In the genomic region with DNA sequence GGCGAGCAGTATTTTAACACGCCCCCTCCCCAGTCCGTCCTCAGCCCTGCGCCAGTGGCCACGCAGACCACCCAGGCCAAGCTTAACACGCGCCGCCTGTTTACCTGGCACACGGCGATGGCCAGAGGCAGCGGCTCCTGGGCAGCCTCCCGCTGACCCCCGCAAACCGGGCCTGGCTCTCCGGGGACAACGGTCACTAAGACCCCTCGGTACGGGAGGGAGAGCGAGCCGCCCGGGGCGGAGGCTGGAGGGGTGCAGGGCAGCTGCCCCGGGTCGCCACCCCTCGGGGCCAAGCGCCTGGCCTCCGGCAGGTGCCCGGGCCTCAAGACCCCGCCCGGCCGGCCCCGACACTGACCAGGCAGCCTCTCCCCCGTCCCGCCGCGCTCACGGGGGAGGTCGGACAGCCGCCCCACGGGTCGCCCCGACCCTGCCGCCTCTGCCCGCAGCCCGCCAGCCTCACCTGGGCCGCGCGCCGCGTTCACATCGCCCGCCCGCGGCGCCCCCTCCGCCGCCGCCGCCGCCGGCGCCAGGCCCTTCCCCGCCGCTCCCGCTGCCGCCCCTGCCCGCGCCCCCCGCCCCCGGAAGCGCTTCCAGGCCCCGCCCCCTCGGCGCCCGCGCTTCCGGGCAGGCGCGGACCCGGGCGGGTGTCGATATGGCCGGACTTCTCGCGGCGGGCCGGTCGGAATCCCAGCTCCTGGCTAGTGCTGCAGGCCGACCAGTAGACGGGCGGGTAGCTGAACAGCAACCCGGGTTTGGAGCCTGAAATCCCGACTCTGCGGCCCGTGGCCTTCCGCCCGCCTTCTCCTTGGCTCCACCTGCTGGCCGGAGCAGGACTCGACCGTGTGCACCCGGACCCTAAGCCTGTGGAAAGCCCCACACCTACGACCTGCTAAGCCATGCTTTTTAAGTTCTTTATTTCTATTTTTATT, we compare ENCODE assay signal across 8 mouse cellular contexts. TPM values are rescaled to one million over a fixed set of nuclear protein-coding genes. Genes with fewer than 3 reads are reported as not detected.
DNase-seq lines count a peak whose midpoint lies in the region; ATAC-seq lines count a peak whose summit lies in the region.

A gene (minus strand): TSS at position 554 of the 929 bp plus-strand sequence.

- peaks cover 19% of the 10 kb centered on the region for H3K4me1 ChIP-seq in intestine, embryonic 16.5 days (ENCODE audit: control insufficient read depth, insufficient read depth, low read length)
- peaks cover 26% of the 10 kb centered on the region for H3K4me1 ChIP-seq in limb, embryonic 15.5 days
- H3K4me1 ChIP-seq in midbrain, embryonic 16.5 days (ENCODE audit: control insufficient read depth, insufficient read depth, low read length) = peaks cover 31% of the 10 kb centered on the region
- peaks cover 23% of the 10 kb centered on the region for H3K4me1 ChIP-seq in stomach, embryonic 16.5 days (ENCODE audit: control insufficient read depth, insufficient read depth, low read length)

- H3K27me3 ChIP-seq in intestine, embryonic 16.5 days (replicated peaks; ENCODE audit: control insufficient read depth, insufficient read depth, low read length) = no peaks in the 10 kb centered on the region
- H3K27me3 ChIP-seq in limb, embryonic 15.5 days = no peaks in the 10 kb centered on the region
- H3K27me3 ChIP-seq in midbrain, embryonic 16.5 days (ENCODE audit: control insufficient read depth, insufficient read depth, low read depth, low read length) = no peaks in the 10 kb centered on the region
- H3K27me3 ChIP-seq in stomach, embryonic 16.5 days (ENCODE audit: control insufficient read depth, insufficient read depth, low read length) = no peaks in the 10 kb centered on the region

- under 1% methylated on average over 69 of the region's 102 CpGs for WGBS in intestine, embryonic 16.5 days
- WGBS in limb, embryonic 15.5 days = under 1% methylated on average over 93 of the region's 102 CpGs
- 1% methylated on average over 50 of the region's 102 CpGs for WGBS in midbrain, embryonic 16.5 days
- WGBS in stomach, embryonic 16.5 days = under 1% methylated on average over 81 of the region's 102 CpGs

- H3K9me3 ChIP-seq in intestine, embryonic 16.5 days (ENCODE audit: control insufficient read depth, low read length) = no peaks in the 10 kb centered on the region
- H3K9me3 ChIP-seq in limb, embryonic 15.5 days = no peaks in the 10 kb centered on the region
- H3K9me3 ChIP-seq in midbrain, embryonic 16.5 days (replicated peaks; ENCODE audit: control insufficient read depth, low read length, poor library complexity, severe bottlenecking) = no peaks in the 10 kb centered on the region
- no peaks in the 10 kb centered on the region for H3K9me3 ChIP-seq in stomach, embryonic 16.5 days (replicated peaks; ENCODE audit: control insufficient read depth, low read length)

- DNase-seq in 416B (ENCODE audit: low read depth) = peak; percentile 71
- DNase-seq in gastrocnemius, postnatal 4 days (ENCODE audit: low spot score in 2 of 2) = peak; percentile 52 to 73

- H3K4me2 ChIP-seq in intestine, embryonic 16.5 days (ENCODE audit: low read depth, low read length) = peak within 1 kb of the TSS; percentile 82
- H3K4me2 ChIP-seq in limb, embryonic 15.5 days = peak within 1 kb of the TSS; percentile 81
- peak within 1 kb of the TSS; percentile 65 for H3K4me2 ChIP-seq in midbrain, embryonic 16.5 days (ENCODE audit: low read length)
- peak within 1 kb of the TSS; percentile 89 for H3K4me2 ChIP-seq in stomach, embryonic 16.5 days (ENCODE audit: low read depth, low read length)

- ATAC-seq in activated CD4-positive, CD25-positive, alpha-beta regulatory T cell, adult 4 months = peak; percentile 79
- peak; percentile 66 for ATAC-seq in common myeloid progenitor, adult 5-6 weeks (replicated peaks; ENCODE audit: low read depth, poor library complexity, severe bottlenecking)
- peak; percentile 82 for ATAC-seq in intestine, embryonic 16.5 days
- peak; percentile 64; the same call in 1 of the 2 replicates for ATAC-seq in limb, embryonic 15.5 days (ENCODE audit: insufficient number of reproducible peaks, low FRiP score, low TSS enrichment, low read depth)
- peak; percentile 74 for ATAC-seq in midbrain, embryonic 16.5 days
- ATAC-seq in stomach, embryonic 16.5 days (ENCODE audit: insufficient read depth, low FRiP score) = peak; percentile 78

- H3K36me3 ChIP-seq in intestine, embryonic 16.5 days (ENCODE audit: control insufficient read depth, insufficient read depth, low read length) = no peaks in the 10 kb centered on the region
- H3K36me3 ChIP-seq in limb, embryonic 15.5 days = peaks cover 13% of the 10 kb centered on the region
- no peaks in the 10 kb centered on the region for H3K36me3 ChIP-seq in midbrain, embryonic 16.5 days (ENCODE audit: control insufficient read depth, insufficient read depth, low read length)
- no peaks in the 10 kb centered on the region for H3K36me3 ChIP-seq in stomach, embryonic 16.5 days (ENCODE audit: control insufficient read depth, insufficient read depth, low read length)

- H3K27ac ChIP-seq in intestine, embryonic 16.5 days (ENCODE audit: low read length) = peak within 1 kb of the TSS; percentile 75
- H3K27ac ChIP-seq in limb, embryonic 15.5 days = peak within 1 kb of the TSS; percentile 79
- H3K27ac ChIP-seq in midbrain, embryonic 16.5 days (ENCODE audit: low read length) = peak within 1 kb of the TSS; percentile 68
- peak within 1 kb of the TSS; percentile 92 for H3K27ac ChIP-seq in stomach, embryonic 16.5 days (ENCODE audit: low read length)

- peak within 1 kb of the TSS; percentile 98 for H3K9ac ChIP-seq in intestine, embryonic 16.5 days (ENCODE audit: low read depth, low read length)
- H3K9ac ChIP-seq in limb, embryonic 15.5 days = peak within 1 kb of the TSS; percentile 88
- H3K9ac ChIP-seq in midbrain, embryonic 16.5 days (ENCODE audit: low read depth, low read length) = peak within 1 kb of the TSS; percentile 98
- H3K9ac ChIP-seq in stomach, embryonic 16.5 days (ENCODE audit: low read length) = peak within 1 kb of the TSS; percentile 98

- peak within 1 kb of the TSS; percentile 96 for H3K4me3 ChIP-seq in intestine, embryonic 16.5 days (ENCODE audit: low read length)
- H3K4me3 ChIP-seq in limb, embryonic 15.5 days = peak within 1 kb of the TSS; percentile 95
- H3K4me3 ChIP-seq in midbrain, embryonic 16.5 days (ENCODE audit: low read depth, low read length) = peak within 1 kb of the TSS; percentile 98
- H3K4me3 ChIP-seq in stomach, embryonic 16.5 days (replicated peaks; ENCODE audit: low read length) = peak within 1 kb of the TSS; percentile 98

RNA-seq across cellular contexts. Expression of the gene that starts here (rescaled TPM):
- polyA plus RNA-seq in activated CD4-positive, CD25-positive, alpha-beta regulatory T cell, adult 4 months (2017; shearing (Covaris generic)) = 1 to 10 TPM in 1 of 2 experiments, under 1 TPM in 1; 0.66 to 1.2 TPM
- total RNA-seq in common myeloid progenitor, adult 5-6 weeks (2017) = 10.3 and 11.8 TPM in 2 replicates
- total RNA-seq in gastrocnemius, postnatal 4 days (2021) = 10 to 100 TPM; 17.3 to 18.4 TPM
- 2.8 and 3.9 TPM in 2 replicates for polyA plus RNA-seq in intestine, embryonic 16.5 days (2015; fragmentation: Nextera tagmentation; extraction: Ambion mirVana)
- 6.5 and 7.1 TPM in 2 replicates for polyA plus RNA-seq in limb, embryonic 15.5 days (2015; fragmentation: Nextera tagmentation; extraction: Ambion mirVana)
- polyA plus RNA-seq in midbrain, embryonic 16.5 days (2015; fragmentation: Nextera tagmentation; extraction: Ambion mirVana) = 7.6 TPM in 2 replicates
- polyA plus RNA-seq in stomach, embryonic 16.5 days (2015; fragmentation: Nextera tagmentation; extraction: Ambion mirVana) = 7.5 and 8.2 TPM in 2 replicates

Comparison
In these comparisons a context has a peak if more than half of its experiments do, and no peak if none do; other contexts are left out.
1. Peak in every context shown above with its lines: DNase-seq, ATAC-seq, H3K4me3 ChIP-seq and H3K27ac ChIP-seq.